Mouse (Mus musculus): ENCODE measurements at regions not wholly inside any gene's neighbourhood (a gene's known extent, or its start where the extent isn't known, plus 50 kb on each side); places are given as distances from the start of the nearest gene placed in this dataset.

DNA sequence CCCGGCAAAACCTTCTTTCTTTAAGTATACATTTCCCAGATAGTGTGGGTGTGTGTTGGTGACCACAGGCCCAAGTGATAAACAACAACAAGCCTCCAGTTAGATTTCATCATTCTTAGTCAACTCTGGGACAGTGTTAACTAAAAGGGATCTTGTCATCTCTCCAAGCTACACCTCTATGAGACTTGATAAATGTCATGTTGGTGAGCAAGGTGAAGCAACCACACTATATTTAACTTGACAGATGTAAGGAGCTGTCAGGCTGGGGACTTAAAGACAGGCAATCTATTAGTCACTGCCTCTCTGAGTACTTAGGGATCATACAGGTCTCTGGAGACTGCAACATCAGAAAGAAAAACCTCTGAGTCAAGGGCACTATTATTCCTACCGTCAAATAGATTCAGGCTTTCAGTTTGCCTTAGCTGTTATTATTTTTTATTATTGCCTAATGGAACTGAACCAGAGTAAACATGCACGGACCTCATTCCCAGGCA, 87.8 kb upstream of the Ank start:
- no peak for TF ChIP-seq CTCF (IDR thresholded peaks at IDR 0.05; ENCODE audit: low read depth)
- TF ChIP-seq EP300 (IDR thresholded peaks at IDR 0.05; ENCODE audit: low read depth): no peak

Data from liver, embryonic 14.5 days (tissue).